10 mouse cellular contexts compared by ENCODE assay signal in genomic region chr2:125249874-125250273, GRCm38 (mm10). TPM values are rescaled to one million over a fixed set of nuclear protein-coding genes. Genes with fewer than 3 reads are reported as not detected.
DNase-seq lines count a peak whose midpoint lies in the region; ATAC-seq and TF ChIP-seq lines count a peak whose summit lies in the region.
"Had no signal": no experiment of that assay in that cellular context is flagged by ENCODE, and none has a peak within 500 bp of the region (broad histone marks: within the 10 kb centered on the region; RNA-seq: fewer than 3 reads in every experiment).

No protein-coding gene starts in this region.

- peaks cover 3% of the 10 kb centered on the region for H3K36me3 ChIP-seq in heart, adult 2 months (ENCODE audit: control insufficient read depth, insufficient read depth, low read length)
- peaks cover 51% of the 10 kb centered on the region for H3K36me3 ChIP-seq in limb, embryonic 13.5 days
- peaks cover 46% of the 10 kb centered on the region for H3K36me3 ChIP-seq in kidney, embryonic 14.5 days (ENCODE audit: control insufficient read depth, insufficient read depth, low read length)

- TF ChIP-seq POLR2A in heart, adult 2 months (IDR thresholded peaks at IDR 0.05; ENCODE audit: insufficient read depth, low read depth, low read length), result no peak

- H3K9ac ChIP-seq in heart, adult 2 months (ENCODE audit: low read depth, low read length), result no peak overlapping the region
- no peak overlapping the region for H3K9ac ChIP-seq in limb, embryonic 13.5 days
- no peak overlapping the region for H3K9ac ChIP-seq in kidney, embryonic 14.5 days (ENCODE audit: low read depth, low read length)
- H3K9ac ChIP-seq: stomach, embryonic 15.5 days had no signal

- no peak for TF ChIP-seq EP300 in heart, adult 2 months (IDR thresholded peaks at IDR 0.05; ENCODE audit: insufficient read depth, low read depth, low read length)

- intact Hi-C loops in heart, adult 2 months (cut with DNase I), result no loop called here

- H3K4me2 ChIP-seq in limb, embryonic 13.5 days (replicated peaks), result peak overlapping the region; percentile 77
- no peak overlapping the region for H3K4me2 ChIP-seq in kidney, embryonic 14.5 days (replicated peaks; ENCODE audit: low read depth, low read length)

- no peaks in the 10 kb centered on the region for H3K9me3 ChIP-seq in limb, embryonic 13.5 days
- peaks cover 6% of the 10 kb centered on the region; the same call in 1 of the 2 replicates for H3K9me3 ChIP-seq in kidney, embryonic 14.5 days (ENCODE audit: control insufficient read depth, low read length)
- H3K9me3 ChIP-seq: stomach, embryonic 15.5 days had no signal

- no peak overlapping the region for H3K4me3 ChIP-seq in heart, adult 2 months
- no peak overlapping the region for H3K4me3 ChIP-seq in limb, embryonic 13.5 days
- H3K4me3 ChIP-seq in kidney, embryonic 14.5 days (ENCODE audit: low read length), result no peak overlapping the region; the same call in 1 of the 2 replicates
- H3K4me3 ChIP-seq: stomach, embryonic 15.5 days had no signal

- peak; percentile 25; the same call in 1 of the 2 replicates for TF ChIP-seq CTCF in heart, adult 2 months (IDR thresholded peaks at IDR 0.05)

- no peaks in the 10 kb centered on the region for H3K27me3 ChIP-seq in heart, adult 2 months (ENCODE audit: control insufficient read depth, insufficient read depth, low read length)
- no peaks in the 10 kb centered on the region for H3K27me3 ChIP-seq in limb, embryonic 13.5 days
- no peaks in the 10 kb centered on the region for H3K27me3 ChIP-seq in kidney, embryonic 14.5 days (ENCODE audit: control insufficient read depth, insufficient read depth, low read length)
- H3K27me3 ChIP-seq: stomach, embryonic 15.5 days had no signal

- no peaks in the 10 kb centered on the region for H3K79me2 ChIP-seq in heart, adult 2 months (replicated peaks; ENCODE audit: control insufficient read depth, insufficient read depth, low read length)

- H3K27ac ChIP-seq in heart, adult 2 months, result no peak overlapping the region
- H3K27ac ChIP-seq in limb, embryonic 13.5 days, result no peak overlapping the region
- no peak overlapping the region for H3K27ac ChIP-seq in kidney, embryonic 14.5 days (ENCODE audit: low read depth, low read length)
- H3K27ac ChIP-seq: stomach, embryonic 15.5 days had no signal

- ATAC-seq in limb, embryonic 13.5 days (ENCODE audit: low FRiP score, low read depth), result no peak
- ATAC-seq in kidney, embryonic 14.5 days (ENCODE audit: low FRiP score, low TSS enrichment), result no peak

- DNase-seq in heart, adult 2 months, result no peak
- DNase-seq in heart, adult 9 months (ENCODE audit: low spot score in 2 of 2), result no peak
- peak; percentile 20 for DNase-seq in thymus, postnatal 14 days
- no peak for DNase-seq in thymus, adult 18-20 months
- no peak for DNase-seq in cerebellum, adult 9-11 months
- no peak for DNase-seq in MN1 (ENCODE audit: low spot score)
- DNase-seq: kidney, adult 2 months had no signal

- WGBS in heart, adult 2 months, result 92% methylated on average over 4 of the region's 4 CpGs
- WGBS in limb, embryonic 13.5 days, result 92% methylated on average over 4 of the region's 4 CpGs
- 87% methylated on average over 4 of the region's 4 CpGs for WGBS in kidney, embryonic 14.5 days

- peaks cover 3% of the 10 kb centered on the region for H3K4me1 ChIP-seq in heart, adult 2 months (ENCODE audit: control insufficient read depth, insufficient read depth, low read length)
- H3K4me1 ChIP-seq in limb, embryonic 13.5 days, result peaks cover 29% of the 10 kb centered on the region
- H3K4me1 ChIP-seq in kidney, embryonic 14.5 days (ENCODE audit: control insufficient read depth, insufficient read depth, low read length), result peaks cover 5% of the 10 kb centered on the region; the same call in 1 of the 2 replicates

RNA-seq across cellular contexts. Expression of gene Dut, which starts 2.9 kb away (rescaled TPM):
- 10 to 100 TPM; 27.4 to 27.5 TPM for total RNA-seq in heart, adult 2 months (2021)
- polyA plus RNA-seq in heart, adult 2 months (2012; rRNA removed), result 17.3 and 25.0 TPM in 2 replicates
- polyA plus RNA-seq in limb, embryonic 13.5 days (2015; fragmentation: Nextera tagmentation; extraction: Ambion mirVana), result 127 and 129 TPM in 2 replicates
- polyA plus RNA-seq in kidney, embryonic 14.5 days (2014; fragmentation: Nextera tagmentation; extraction: Ambion mirVana), result 217 and 261 TPM in 2 replicates
